Mouse (Mus musculus) right cerebral cortex, postnatal 14 days (tissue): Measurements from ENCODE around the gene Eml5.

Experiments used
- DNase-seq: peaks from one replicate; pipeline ENCODE4 v3.0.0; 2022

Eml5 gene

GRCm38 (mm10) chr12:98832929-98833598, 68.2 kb downstream of the Eml5 start:
- DNase-seq, result no peak

DNA sequence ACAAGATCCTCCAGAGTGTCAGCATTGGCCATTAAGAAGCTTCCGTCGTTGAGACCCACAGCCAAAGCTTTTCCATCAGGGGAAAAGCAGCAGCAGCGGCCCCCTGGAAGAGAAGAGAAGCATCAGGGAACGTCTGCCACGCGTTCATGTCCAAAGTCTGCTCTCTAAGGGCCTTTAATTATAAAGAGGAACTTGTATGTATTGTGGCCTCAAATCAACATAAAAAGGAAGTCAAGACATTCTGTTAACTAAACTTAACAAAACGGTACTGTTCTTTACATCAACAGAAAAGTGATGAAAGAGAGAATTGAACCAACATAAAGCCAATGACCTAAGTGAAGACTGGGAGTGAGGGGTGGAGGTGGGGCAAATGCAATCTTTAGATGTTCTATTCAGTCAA, 70.2 kb downstream of the Eml5 start:
- DNase-seq, result no peak

DNA sequence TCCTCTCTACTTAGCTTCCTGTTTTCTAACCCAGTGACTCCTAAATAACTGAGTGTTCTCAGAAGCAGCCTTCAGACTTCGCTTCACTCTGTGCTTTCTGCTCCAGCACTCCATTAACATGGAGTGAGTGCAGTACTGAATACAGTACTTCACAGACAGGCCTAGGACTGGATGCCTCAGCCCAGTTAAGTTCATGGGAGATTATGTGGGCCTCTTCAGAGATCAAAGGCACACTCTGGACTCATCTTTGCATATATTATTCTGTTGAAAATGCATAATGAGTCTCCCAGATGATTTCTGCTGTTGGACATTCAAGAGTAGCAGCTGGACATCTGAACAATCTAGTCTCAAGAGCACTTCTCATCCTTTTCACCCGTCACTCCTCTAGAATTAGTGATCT, 80.5 kb downstream of the Eml5 start:
- no peak for DNase-seq

DNA sequence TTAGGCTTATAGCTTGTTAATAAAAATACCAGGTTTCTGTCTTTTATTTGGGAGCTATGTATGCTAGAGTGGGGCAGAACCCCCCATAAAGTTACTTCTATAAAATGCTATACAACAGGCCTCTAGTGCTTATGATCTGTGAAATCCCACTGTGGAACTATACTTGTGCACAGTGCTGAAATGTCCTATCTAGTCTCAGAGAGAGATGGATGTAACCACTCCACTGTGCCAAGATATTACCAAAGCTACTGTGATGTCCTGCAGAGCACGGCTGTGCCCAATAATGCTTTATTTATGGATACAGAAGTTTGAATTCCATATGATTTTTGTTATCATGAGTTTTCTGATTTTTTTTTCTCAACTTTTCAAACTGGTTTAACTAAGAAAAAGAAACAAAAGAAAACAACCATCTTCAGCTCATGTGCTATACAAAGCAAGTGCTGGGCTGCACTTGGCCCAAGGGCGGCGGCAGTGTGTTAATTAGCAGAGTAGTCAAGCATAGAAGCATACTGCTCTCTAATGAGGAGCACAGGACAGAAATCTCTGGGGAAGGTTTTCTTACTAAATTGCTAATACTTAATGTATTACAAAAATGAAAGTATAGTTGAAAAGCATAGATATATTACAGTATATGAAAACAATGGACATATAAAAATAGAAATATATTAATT, 97.1 kb downstream of the Eml5 start:
- no peak for DNase-seq

DNA sequence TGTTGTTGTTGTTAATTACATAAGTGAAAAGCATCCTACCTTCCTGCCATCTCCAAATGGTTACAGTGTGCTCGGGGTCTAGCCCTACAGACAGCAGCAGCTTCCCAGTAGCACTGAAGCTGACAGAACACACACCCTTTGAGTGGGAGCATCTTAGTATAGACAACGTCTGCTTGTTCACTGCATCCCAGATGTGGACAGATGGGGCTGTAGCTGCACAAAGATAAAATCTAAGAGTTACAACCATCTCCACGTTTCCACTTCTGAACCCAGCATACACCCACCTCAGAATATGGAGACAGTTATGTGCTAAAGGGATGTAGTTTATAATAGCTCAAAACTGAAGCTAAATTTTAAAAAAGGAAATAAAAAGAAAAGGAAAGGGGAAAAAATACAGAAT, 99.0 kb downstream of the Eml5 start:
- DNase-seq, result no peak

- no peak for DNase-seq
Measured at GRCm38 (mm10) chr12:98800334-98800733, 101.0 kb downstream of the Eml5 start.

DNA sequence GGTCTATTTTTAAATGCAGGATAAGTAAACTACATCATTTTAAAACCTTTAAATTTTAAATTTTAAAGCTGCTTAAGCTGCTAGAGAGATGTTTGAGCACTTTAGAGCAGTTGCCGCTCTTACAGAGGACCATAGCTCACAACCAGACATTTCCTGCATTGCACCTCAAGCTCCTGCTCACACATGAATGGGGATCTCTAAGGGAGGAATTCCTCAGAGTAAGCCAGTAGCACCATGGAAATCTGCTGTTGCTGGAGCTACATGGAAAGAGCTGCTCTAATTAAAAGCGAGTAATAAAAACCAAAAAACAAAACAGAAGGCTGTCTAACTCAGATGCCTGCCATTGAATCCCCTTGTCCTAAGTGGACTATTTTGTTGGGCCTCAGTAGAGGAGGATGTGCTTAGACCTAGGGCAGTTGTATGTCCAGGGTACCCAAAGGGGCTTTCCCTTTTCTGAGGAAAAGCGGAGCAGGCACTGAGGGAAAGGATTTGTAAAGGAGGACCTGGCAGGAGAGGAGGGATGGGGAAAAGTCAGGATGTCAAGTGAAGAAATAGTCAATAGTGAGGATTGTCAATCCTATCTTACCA, 105.5 kb downstream of the Eml5 start:
- DNase-seq, result no peak

GRCm38 (mm10) chr12:98784251-98784650, 117.0 kb downstream of the Eml5 start:
- no peak for DNase-seq

DNA sequence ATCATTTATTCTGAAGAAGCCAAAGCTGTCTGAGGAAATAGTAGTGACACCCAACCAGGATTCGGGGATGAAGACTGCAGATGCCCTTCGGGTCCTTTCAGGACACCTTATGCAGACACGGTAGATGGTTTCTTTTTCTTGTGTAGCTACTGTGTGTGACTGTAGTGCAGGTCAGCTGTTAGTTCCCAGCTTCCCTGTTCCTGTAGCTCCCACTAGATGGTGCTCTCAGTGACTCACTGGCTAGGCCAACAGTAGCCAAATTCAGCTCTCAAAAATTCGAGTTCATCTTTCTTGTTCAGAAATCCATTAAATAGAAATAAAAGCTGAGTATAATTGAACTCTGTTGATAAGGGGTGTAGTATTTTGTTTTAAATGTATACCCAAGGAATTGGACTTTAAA, 122.1 kb downstream of the Eml5 start:
- DNase-seq, result peak; percentile 22

DNA sequence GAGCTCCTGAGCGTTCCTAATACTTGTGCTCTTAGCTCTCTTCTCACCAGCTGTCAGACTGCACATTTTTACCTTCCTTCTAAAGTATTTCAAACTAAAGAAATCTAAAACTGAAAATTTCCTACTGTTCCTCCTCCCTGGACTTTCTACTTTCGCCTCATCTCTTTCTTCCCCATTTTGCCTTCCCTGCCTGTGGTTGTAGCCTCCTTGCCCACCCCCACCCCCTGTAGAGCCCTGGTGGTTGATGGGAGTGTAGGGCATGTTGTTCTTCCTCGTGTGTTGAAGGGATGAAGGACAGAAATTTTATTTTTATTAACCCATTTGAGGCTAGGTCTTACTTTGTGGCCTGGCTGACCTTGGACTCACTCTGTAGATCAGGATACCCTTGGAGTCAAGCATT, 123.8 kb downstream of the Eml5 start:
- no peak for DNase-seq

DNA sequence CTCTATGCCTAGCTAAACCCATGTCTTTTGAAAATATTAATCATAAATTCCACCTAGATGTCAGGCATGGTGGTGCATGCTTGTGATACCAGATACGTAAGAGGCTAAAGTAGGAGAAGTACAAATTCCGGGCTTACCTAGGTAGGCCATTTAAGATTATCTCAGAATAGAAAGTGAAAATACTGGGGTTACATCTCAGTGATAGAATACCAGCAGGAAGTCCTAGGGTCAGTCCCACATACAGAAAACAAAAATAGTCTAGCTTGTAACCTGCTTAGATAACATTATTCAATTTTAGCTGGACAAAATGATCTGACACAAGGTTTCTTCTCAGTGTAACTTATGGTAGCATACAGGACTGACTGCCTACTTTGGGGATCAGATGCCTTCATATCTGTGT, 135.0 kb downstream of the Eml5 start:
- DNase-seq, result no peak

DNA sequence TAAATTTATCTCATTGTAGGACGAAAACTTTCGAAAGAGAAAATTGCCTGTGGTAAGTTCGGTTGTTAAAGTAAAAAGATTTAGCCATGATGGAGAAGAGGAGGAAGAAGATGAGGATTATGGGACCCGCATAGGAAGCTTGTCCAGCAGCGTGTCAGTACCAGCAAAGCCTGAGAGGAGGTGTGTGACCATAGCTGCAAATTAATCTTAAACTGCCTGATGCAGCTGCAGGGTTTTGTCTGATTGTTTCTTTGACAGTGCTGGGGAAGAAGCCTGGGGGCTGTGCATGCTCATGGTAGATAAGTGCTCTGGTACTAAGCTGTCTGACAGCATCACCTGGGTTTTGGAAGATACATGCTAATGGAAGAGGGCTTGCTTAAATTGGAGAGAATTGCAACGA, 141.6 kb downstream of the Eml5 start:
- DNase-seq, result no peak

GRCm38 (mm10) chr12:98757636-98758035, 143.6 kb downstream of the Eml5 start:
- no peak for DNase-seq

GRCm38 (mm10) chr12:98747380-98747753, 153.9 kb downstream of the Eml5 start:
- no peak for DNase-seq

- peak; percentile 95 for DNase-seq
Measured at GRCm38 (mm10) chr12:98746746-98747379, 154.4 kb downstream of the Eml5 start, which contains the start of gene Zc3h14. Gene Zc3h14, plus strand, starts transcription at chr12:98746964.

DNA sequence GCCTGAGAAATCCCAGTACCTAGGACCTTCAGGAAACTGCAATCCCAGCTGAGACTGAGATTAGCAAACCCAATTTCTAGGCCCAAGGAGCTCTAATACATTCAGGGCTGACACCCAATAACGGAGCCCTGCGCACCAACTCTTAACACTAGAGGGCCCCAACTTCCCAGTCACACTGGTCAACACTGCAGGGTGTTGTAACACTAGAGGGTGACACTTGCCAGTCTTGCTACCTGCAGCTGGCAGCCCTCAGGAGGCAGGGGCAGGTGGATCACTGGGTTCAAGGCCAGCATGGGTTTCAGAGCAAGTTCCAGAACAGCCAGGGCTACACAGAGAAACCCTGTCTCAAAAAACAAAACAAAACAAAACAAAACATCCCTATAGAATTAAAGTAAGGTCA, 155.2 kb downstream of the Eml5 start:
- DNase-seq, result no peak

DNA sequence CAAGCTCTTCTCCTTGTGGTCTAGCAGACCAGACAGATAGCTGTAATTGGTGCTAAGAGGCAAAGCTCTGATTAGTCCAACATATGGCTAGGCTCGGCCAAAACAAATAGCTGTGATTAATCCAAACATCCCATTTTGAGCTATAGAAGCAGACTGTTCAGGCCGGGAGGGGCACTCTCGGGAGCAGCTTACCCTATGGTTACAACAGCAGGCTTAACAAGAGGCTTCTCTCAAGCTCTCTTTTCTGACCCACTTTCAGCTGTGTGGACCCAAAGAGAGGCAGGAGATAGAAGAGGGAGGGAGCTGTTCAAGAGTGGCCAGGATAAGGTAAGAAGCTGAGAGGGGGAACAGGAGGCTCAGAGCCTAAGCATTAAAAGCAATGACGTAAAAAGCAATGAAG, 155.7 kb downstream of the Eml5 start:
- DNase-seq, result no peak

- no peak for DNase-seq
Measured at GRCm38 (mm10) chr12:98741011-98741501, 160.2 kb downstream of the Eml5 start.

DNA sequence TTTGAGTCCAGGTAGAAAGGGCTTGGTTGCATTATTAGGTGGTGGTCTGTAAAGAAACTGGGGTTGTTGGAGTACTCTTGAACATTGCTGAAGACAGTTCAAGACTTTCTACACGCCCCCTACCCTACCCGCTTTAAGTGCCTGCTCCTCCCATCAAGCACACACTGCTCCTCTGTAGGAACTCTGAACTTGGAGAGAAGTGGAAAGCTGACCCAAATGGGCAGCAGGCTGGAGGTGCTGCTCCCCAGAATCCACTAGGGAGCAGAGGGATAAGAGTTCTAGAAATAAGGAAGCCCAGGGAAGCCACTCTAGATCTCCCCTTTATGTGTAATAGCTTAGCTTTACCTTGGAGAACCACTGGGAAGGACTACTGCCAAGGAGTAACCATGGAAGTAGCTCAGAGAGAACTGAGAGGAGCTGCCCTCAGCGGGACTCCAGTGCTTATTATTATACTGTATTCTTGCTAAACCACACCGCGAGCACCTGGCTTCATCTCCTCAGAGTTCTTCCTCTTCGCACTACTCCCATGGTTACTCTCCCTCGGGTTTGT, 163.4 kb downstream of the Eml5 start:
- DNase-seq, result no peak

DNA sequence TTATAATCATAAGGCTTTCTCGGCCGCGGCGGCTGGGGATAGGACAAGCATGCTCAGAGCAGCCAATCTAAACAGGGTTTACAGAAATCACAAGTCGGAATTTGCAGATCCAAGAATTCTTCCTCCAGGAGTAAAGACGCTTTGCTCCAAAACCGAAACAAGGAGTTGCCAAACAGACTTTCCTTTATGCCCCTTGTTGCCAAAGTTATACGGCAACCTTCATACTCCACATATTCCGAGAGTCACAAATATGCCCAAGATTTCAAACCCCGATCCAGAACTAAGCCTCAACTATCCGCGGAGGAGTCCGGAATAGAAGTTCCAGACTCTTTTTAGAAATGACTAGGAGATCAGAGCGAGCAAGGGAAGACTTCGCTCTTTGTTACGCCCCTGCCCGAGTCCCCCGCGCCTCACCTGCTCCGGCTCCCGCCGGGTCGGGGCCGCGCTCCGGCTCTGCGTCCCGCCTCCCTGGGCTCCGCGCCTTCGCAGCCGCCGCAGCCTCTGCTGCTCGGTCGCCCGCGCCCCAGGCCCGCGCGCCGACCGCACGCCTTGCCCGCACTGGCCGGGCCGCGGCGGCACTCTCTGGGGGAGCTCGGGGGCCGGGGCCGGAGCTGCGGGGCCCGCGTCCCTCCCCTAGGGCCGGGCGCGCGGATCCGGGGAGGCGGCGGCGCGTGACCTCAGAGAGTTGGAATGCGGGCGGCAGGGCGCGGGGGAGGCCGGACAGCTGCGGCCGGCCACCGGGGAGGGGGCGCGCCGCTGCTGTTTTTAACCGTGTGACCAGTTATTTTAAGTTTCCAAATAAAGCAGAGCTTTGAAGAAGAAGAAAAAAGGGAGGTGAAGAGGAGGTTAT, 164.1 kb downstream of the Eml5 start, which contains the start of gene Ptpn21:
Gene Ptpn21, minus strand, starts transcription at position 455 of the 850 bp plus-strand sequence.
- peak; percentile 45 for DNase-seq
